Mouse (Mus musculus): ENCODE results near the gene Ccl17.
"Not testable (repeated sequence)": the region's sequence is repeated elsewhere in the genome, so short reads cannot be mapped to it uniquely, and the experiment has no call there.

Gene Ccl17

DNA sequence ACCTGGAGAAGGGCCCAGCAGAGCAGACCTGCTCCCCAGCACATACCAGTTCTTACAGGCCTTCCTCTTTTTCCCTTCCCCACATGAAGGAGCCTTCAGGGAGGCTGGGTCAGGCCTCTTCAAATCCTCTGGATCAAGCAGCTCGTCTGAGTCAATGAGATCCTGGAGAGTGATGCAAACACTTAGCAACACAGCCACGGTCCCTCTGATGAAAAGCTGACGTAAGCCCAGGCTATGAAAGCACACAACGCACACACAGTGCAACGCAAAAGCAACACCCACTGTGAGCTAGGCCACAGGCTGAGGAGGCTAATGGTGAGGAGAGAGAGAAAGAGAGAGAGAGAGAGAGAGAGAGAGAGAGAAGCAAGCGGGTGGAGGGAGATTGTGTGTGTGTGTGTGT lies 14.9 kb downstream of the Ccl17 start:
- no peak for DNase-seq (ENCODE audit: low spot score in 2 of 2)

DNA sequence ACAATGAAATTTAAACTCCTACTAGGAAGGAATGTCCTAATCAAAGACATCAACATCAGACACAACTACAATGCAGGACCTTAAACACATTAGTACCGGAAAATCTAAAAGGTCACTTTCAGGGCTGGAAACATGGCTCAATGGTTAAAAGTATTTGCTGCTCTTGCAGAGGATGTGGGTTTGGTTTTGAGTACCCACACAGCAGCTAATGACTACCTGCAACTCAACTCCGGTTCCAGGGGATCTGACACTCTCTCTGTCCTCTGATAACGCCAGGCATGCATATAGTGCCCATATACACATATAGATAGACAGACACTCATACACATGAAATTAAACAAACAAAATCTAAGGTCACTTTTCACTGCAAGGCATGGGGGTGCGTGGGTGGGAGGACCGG lies 16.0 kb downstream of the Ccl17 start:
- no peak for DNase-seq (ENCODE audit: low spot score in 2 of 2)

DNA sequence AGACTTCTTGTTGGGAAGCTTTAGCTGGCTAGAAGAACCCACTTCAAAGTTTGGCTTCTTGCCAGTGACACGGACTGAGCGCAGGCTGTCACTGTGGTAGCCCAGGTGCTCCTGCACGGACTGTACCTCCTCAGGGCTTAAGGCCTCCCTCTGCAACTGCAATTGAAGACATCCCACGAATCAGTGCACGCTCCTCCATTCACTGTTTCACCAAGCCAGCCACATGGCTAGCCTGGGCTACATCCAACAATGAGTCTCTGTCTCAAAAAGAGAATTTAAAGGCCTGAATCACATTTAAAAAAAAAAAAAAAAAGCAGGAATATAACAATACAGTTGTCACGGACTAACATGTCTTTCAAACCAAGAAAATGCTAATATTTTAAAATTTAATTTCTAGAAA lies 18.0 kb downstream of the Ccl17 start:
- no peak for DNase-seq (ENCODE audit: low spot score in 2 of 2)

DNA sequence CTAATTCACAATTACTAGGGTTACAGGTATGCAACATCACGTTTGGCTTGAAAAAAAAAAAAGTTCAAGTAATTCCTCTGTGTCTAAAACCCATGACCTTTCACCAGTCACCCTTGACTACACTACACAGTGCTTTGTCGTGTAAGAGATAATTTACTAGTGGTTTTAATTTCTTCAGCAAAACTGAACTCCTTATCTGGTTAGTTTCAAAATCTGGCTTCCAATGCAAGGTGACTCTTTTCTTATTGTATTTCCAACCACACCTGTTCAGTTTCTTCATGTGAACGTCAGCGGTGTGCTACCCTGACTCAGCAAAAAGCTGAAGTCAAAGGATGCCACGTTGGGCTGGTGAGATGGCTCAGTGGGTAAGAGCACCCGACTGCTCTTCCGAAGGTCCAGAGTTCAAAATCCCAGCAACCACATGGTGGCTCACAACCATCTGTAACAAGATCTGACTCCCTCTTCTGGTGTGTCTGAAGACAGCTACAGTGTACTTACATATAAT lies 23.7 kb downstream of the Ccl17 start:
- DNase-seq (ENCODE audit: low spot score in 2 of 2) = not testable (repeated sequence)

DNA sequence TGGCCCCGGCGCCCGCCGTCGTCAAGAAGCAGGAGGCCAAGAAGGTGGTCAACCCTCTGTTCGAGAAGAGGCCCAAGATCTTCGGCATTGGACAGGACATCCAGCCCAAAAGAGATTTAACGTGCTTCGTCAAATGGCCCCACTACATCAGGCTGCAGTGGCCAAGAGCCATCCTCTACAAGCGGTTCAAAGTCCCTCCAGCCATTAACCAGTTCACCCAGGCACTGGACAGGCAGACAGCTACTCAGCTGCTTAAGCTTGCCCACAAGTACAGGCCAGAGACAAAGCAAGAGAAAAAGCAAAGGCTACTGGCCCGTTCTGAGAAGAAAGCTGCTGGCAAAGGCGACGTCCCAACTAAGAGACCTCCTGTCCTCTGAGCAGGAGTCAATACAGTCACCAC lies 25.5 kb downstream of the Ccl17 start:
- DNase-seq (ENCODE audit: low spot score in 2 of 2) = not testable (repeated sequence)

DNA sequence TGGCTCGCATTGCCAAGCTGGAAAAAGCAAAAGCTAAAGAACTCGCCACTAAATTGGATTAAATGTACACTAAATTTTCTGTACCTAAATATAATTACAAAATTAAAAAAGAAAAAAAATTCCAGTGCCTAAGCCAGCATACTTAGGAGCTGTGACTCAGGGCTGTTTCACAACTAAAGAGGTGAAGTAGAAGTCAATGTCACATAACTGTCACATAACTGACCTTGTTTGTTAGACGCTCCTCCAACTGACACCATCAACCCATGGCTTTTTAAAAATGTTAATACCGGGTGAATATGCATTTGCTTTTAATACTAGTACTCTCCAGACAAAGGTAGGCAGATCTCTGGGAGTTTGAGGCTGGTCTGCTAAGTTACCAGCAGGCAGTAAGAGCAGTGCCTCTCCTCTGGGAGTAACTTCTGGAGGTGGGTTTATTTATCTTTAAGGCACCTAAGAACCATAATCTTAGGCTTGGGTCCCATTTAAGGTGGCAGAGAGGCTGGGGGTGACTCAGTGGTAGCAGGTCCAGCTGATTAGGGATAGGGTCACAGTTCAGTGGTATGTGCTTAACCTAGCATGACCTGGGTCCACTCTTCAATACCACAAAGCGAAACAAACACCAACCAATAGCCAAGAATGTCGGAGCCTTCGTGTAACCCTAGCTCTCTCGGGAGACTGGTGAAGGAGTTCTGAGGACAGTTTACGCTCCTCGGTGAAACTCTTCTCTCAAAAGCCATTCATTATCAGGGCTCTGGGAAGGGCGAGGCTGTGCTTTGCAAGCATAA lies 26.4 kb downstream of the Ccl17 start:
- no peak for DNase-seq (ENCODE audit: low spot score in 2 of 2)

DNA sequence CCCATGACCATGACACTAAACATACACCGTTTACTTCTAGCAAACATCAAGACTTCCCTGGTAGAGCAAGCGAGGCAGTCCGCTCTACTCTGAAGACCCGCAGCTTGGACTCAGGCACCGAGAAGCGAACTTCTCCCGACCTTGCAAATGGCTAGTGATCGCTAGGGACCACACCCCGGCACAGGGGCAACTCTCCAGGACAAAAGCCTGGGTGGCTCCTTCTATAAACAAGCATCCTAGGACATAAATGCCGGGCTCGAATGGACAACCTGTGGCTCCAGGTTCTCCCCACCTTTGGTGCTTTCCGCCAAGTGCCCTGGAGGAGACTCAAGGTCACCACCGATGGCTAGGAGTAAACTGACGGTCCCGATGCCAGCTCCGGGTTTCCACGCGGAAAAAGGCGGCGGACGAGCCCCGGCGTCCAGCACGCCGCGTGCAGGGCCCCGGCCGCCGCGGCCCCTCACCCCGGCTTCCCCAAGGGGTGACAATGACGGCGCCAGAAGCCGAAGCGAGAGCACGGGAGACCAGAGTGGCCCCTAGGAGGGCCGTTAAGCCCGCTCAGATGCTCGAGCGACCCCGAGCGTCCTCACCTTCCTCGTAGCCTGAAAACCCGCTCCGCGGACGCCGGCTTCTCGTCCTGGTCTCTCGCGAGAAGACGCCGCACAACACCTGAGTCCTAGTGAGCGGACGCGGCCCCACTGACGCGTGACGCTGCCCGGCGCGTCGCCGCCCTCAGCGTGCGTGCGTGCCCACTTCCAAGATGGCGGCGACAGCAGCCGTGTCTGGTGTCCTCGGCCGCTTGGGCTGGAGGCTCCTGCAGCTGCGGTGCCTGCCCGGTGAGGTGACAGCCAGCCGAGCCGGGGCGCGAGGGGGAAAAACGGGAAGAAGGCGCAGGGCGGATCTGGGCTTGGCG lies 27.7 kb downstream of the Ccl17 start, which contains the start of the genes Coq9 and Ciapin1:
Gene Coq9 (plus strand): TSS at position 660 of the 913 bp plus-strand sequence.
Gene Ciapin1 (minus strand): TSS at position 697 of the 913 bp plus-strand sequence.
- peak; percentile 83 to 94 for DNase-seq (ENCODE audit: low spot score in 2 of 2)

DNA sequence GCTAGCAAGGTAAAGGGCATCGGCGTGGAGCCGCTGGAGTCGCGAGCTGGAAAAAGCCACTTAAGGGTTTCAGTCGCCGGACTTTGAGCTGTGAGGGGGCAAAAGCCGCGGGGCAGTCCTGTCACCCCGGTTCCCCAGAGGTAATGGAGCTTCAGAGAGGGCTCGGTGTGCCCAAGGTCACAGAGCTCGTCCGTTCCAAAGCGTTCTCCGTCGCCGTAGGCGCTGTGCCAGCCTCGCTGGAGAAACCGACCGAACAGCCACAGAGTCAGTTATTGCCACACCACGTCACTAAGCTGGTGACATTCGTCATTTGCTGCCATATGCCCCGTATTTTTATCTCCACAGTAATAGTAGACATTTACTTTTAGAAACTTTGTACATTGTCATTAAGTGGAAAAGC lies 28.3 kb downstream of the Ccl17 start:
- DNase-seq (ENCODE audit: low spot score in 2 of 2) = peak in 1 of 2 experiments; percentile 68

DNA sequence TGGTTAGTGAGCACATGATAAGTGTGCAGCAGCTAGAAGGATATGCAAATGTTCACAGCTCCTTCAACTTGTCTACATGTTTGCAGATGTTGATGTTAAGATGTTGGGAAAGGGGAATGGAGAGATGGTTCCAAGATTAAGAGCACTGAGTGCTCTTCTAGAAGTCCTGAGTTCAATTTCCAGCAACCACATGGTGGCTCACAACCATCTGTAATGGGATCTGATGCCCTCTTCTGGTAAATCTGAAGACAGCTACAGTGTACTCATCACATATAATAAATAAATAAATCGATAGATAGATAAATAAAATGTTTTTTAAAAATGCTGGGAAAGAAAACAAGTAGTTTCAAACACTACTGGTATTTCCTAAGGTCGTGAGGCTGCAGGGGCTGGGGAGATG lies 30.9 kb downstream of the Ccl17 start:
- no peak for DNase-seq (ENCODE audit: low spot score in 2 of 2)

DNA sequence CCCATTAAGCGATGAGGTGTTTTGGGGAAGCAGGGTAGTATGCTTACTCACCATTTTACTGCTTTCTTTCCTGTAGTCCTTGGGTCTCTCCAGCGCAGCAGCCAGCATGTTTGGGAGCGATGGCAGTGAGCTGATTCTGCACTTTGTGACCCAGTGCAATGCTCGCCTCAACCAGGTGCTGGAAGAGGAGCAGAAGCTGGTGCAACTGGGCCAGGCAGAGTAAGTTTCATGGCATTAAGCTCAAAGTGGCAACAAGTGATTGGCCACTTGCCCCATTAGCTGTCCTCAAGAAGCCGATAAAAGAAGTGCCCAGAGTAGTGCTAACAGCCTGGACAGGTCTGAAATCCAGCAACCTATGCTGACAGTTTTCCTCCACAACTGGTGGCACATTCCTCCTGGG lies 39.8 kb downstream of the Ccl17 start:
- no peak for DNase-seq (ENCODE audit: low spot score in 2 of 2)

DNA sequence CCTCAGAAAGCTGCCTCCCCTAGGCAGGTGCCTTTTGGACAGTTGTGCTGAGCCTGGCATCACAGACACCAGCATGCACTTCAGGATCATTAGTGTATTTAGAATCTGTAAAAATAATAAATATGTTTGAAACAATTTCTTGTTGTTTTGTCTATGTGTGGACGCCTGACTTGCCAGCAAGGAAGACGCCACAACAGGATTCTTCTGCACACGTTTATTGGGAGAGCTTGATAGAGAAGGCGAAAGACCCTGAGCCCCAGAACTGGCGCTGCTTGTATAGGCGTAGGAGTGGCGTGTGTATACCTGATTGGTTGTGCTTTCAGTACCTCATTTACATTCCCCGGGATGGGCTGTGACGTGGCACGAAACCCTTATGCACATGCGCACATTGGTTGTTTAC lies 44.5 kb downstream of the Ccl17 start:
- DNase-seq (ENCODE audit: low spot score in 2 of 2) = not testable (repeated sequence)

DNA sequence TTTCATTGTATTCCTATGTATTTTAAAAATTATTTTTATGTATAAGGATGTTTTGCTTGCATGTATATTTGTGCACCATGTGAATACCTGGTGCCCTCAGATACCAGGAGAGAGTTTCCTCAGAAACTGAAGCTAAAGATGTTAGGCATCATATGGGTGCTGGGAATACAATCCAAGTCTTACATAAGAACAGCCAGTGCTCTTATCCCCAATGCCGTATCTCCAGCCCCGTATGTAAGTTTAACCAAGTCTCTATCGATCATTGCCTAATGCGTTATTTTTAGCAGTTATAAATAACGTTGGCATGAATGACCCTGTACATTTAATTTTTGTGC lies 46.7 kb downstream of the Ccl17 start:
- DNase-seq (ENCODE audit: low spot score in 2 of 2) = no peak

DNA sequence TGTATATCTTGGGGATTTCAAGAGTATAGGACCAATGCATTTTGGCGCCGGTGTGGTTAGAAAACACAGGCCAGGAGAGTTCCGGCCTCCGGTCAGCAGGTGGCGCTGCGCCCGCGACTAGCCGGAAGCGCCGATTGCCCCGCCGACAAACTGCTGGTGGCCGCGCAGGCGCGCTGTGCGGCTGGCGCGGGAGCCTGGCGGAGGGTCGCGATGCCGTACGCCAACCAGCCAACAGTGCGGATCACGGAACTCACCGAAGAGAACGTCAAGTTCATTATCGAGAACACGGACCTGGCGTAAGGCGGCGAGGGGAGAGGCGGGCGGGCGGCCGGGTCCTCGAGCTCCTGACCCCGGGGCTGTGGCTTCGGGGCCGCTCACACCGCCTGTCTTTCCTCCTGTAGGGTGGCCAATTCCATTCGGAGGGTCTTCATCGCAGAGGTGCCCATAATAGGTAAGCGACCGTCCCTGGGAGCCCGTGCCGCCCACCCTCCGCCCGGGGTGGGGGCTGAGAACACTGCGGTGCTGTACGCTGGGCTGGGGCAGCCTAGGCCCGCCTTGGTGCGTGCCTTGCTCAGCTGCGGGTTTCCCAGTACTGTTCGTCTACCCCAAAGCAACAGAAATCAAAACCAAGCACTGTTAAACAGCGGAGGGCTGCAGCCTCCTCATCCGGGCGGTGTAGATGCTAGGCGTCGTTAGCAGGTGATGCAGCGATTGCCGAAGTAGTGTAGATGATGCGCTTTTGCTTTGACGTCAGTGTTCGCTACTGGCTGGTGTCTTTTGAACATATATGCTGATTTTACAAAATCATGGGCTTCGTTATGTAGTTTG lies 47.3 kb downstream of the Ccl17 start, which contains the start of gene Polr2c:
Gene Polr2c (plus strand): TSS at position 105 of the 828 bp plus-strand sequence.
- DNase-seq (ENCODE audit: low spot score in 2 of 2) = peak; percentile 71 to 94

DNA sequence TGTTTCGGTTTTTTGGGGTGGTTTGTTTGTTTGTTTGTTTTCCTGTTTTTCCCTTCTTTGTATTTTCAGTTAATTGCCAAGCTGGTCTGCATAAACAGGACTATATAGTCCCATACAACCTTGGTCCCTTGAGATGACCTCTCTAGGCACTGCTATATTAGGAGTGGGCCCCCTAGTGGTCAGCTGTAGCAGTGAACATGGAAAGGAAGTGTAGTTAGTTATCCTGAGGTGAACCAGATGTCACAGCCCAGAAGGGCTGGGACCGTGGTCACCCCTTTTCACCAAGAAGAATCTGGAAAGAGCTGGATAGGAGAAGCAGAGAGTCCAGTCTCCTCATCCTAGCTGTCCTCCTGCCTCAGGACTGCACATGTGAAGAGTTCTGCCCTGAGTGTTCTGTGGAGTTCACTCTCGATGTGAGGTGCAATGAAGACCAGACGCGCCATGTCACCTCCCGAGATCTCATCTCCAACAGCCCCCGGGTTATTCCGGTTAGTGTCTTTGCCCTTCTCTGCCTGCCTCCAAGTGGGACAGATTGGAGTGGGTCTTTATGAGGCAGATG lies 51.2 kb downstream of the Ccl17 start:
- DNase-seq (ENCODE audit: low spot score in 2 of 2) = no peak
